Mouse (Mus musculus) erythroblast, adult 5-6 weeks (primary cell): ENCODE measurements around the gene Gm20929. TPM values are rescaled to one million over a fixed set of nuclear protein-coding genes. Genes with fewer than 3 reads are reported as not detected.
"Not testable (repeated sequence)": the region's sequence is repeated elsewhere in the genome, so short reads cannot be mapped to it uniquely, and the experiment has no call there.

Experiments used
- ATAC-seq: replicated peaks from 2 replicates; pipeline ENCODE4 v1.8.0; 2016; ENCODE audit warnings: moderate number of reproducible peaks, mild to moderate bottlenecking, moderate TSS enrichment, inconsistent platforms; ENCODE audit not compliant: poor library complexity, low FRiP score, severe bottlenecking
- total RNA-seq, 2 experiments: library from RNA; stranded (forward) in 1 of 2; stranded (reverse) in 1 of 2; fragments of 150-400 nt in 1 of 2; fragments of 200-764, 138-1000 nt in 1 of 2; gene quantifications; 2 replicates each; pipeline versions ENCODE4 v1.2.3 to v1.2.4; 2015 to 2017; ENCODE audit warnings: low replicate concordance in 2 of 2

The Gm20929 gene
- total RNA-seq (2015; ENCODE audit: low replicate concordance) (not detected in 2 replicates), total RNA-seq (2017; ENCODE audit: low replicate concordance) (not detected in 2 replicates)

DNA sequence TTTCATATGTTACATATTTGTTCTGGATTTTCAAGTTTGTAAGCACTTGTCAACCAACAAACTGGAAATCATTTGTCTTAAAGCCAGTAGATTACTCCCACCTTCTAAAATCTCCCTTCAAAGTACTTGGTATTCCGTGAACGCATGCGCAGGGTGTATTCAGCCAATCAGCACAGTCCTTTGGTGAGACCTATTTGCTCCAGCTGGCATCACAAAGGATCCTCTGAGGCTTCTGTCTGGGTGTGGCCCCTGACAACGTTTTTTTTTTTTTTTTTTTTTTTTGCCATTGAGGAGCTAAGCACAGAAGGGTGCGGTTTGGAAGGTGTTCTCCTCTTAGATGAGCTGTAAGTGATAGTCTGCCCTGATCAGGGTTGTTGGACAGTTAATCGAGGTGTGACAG lies at the start of gene Gm20929:
TSS of gene Gm20929 (plus strand) at position 301 of the 400 bp plus-strand sequence.
- not testable (repeated sequence) for ATAC-seq
